Mouse (Mus musculus): ENCODE data around the gene Pisd. TPM values are rescaled to one million over a fixed set of nuclear protein-coding genes. Genes with fewer than 3 reads are reported as not detected.

Gene Pisd
- total RNA-seq, 2 experiments from 2014 or later = 63.6 to 64.3 TPM

DNA sequence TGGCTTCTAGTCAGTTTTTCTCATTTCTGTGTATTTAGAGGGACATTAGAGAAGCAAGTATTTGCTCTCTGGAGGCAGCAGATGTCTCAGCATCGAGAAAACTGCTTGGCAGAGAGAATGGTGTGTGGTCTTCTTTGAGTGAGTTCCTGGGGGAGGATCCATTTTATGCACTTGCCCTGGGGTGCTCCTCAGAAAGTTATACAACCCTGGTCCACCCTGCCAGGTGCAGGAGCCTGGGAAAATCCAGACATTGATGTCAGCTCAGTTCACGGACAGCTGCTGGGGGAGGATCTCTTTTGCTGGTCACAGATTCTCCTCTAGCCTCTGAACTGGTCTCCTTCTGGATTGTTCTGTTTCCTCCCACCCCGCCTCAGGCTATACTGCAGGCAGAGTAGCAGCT is 64.1 kb downstream of the Pisd start:
- no peak overlapping the region for H3K4me3 ChIP-seq
- no peak for TF ChIP-seq CTCF (IDR thresholded peaks at IDR 0.05)
- DNase-seq (ENCODE audit: extremely low spot score in 1 of 2, low spot score in 2 of 2) = no peak
- intact Hi-C loops (cut with DNase I) = no loop called here
- no peak overlapping the region for H3K27ac ChIP-seq

DNA sequence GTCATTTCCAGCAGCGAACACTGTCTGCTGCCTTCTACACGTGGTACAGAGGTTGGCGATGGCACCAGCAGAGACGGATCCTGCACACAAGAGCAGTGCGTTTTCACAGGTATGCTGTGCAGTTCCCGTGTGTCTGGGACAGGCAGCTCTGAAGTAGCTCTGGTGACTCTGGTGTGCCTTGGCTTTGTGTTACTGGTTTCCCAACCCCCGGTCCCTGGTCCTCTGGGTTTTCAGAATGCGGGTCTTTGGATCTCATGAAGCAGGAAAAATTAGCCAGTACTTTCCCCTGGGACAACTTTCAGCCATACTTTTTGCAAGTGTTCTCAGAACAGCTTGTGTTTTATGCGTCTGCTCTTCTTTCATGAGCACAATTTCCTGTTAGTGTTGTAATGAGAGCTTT is 65.0 kb downstream of the Pisd start:
- Histone ChIP-seq H3K27ac (no peak overlapping the region), H3K4me3 (no peak overlapping the region)
- intact Hi-C loops (cut with DNase I) = no loop called here
- DNase-seq (ENCODE audit: extremely low spot score in 1 of 2, low spot score in 2 of 2) = no peak
- no peak for TF ChIP-seq CTCF (IDR thresholded peaks at IDR 0.05)

DNA sequence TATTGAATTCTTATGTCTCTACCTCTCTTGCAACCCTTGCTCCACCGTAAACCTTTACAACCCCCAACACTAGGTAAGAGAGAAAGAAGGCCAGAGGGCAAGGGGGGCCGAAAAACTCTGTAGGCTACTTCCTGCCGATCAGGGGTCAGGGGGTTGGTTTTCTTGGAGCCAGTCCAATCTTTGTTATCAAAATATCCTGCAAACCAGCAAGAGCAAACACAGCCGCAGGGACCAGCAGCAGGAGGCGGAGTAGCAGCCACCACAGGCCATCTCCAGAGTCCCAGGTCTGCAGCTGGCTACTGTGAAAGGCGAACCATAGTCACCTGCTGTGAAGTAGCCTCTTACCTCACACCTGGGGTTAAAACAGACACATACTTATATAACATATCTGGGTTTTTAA is 66.5 kb downstream of the Pisd start:
- H3K27ac ChIP-seq = no peak overlapping the region
- no peak overlapping the region for H3K4me3 ChIP-seq
- no peak for DNase-seq (ENCODE audit: extremely low spot score in 1 of 2, low spot score in 2 of 2)
- no peak for TF ChIP-seq CTCF (IDR thresholded peaks at IDR 0.05)
- intact Hi-C loops (cut with DNase I) = loop anchor here (10.0 kb wide), 1 partner anchor 426 kb away; no protein-coding TSS in a partner anchor

DNA sequence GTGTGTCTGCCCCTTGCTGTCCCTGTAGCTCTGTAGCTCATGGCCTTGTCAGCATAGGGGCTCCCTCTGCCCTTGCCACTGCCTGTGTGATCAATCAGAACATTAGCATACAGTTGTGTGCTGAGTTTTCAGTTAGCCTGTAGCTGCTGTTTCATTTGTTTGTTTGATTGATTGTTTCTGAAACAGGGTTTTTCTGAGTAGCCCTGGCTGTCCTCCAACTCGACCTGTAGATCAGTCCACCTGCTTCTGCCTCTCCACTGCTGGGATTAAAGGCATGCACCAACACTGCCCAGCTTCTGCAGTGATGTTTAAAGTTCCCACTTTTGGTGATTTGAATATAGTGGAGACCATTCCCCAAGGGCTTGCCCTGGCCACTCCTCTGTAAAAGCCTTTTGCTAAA is 67.7 kb downstream of the Pisd start:
- H3K27ac ChIP-seq = no peak overlapping the region
- DNase-seq (ENCODE audit: extremely low spot score in 1 of 2, low spot score in 2 of 2) = no peak
- no peak for TF ChIP-seq CTCF (IDR thresholded peaks at IDR 0.05)
- intact Hi-C loops (cut with DNase I) = loop anchor here (10.0 kb wide), 1 partner anchor 427 kb away; no protein-coding TSS in a partner anchor
- H3K4me3 ChIP-seq = no peak overlapping the region

DNA sequence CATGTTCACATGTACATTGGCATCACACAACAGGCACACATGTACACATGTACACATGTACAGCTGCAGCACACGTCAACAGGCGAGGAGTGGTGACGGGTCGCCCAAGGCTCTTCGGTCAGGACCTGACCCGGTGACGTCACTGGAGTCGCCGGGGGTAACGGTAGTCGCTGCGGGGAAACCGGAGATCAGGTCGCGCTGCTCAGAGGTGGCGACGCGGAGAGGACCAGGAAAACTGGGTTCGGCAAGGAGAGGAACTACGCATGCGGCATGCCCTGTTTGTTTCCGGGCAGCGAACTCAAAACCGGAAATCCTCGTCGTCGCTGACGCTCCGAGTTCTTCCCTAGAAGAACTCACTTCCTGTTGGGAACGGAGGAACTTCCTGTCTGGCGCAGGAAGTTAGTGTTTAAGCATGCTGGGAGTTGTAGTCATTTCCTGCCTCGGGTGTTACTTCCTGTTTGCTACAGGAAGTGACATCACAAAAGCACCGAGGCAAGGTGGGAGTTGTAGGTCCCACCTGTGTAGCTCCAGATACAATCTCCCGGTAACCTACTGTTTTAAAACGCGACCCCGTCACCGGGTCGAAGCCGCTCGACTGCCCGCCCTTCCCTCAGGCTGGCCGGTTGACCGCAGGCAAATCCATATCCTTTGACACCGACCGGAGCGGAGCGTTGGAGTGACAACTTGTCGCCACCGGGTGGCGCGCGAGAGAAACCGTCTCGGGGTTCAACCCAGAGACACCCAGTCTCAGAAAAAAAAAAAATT is 71.6 kb downstream of the Pisd start:
- peak overlapping the region; percentile 72 for H3K4me3 ChIP-seq
- peak; percentile 83 for TF ChIP-seq CTCF (IDR thresholded peaks at IDR 0.05)
- intact Hi-C loops (cut with DNase I) = loop anchor here (1.0 to 10.0 kb wide), 6 partner anchors 32 to 431 kb away; partner anchors contain the start of genes Depdc5, Pisd and Yes1
- DNase-seq (ENCODE audit: extremely low spot score in 1 of 2, low spot score in 2 of 2) = peak; percentile 80 to 83
- peak overlapping the region; percentile 83 for H3K27ac ChIP-seq

DNA sequence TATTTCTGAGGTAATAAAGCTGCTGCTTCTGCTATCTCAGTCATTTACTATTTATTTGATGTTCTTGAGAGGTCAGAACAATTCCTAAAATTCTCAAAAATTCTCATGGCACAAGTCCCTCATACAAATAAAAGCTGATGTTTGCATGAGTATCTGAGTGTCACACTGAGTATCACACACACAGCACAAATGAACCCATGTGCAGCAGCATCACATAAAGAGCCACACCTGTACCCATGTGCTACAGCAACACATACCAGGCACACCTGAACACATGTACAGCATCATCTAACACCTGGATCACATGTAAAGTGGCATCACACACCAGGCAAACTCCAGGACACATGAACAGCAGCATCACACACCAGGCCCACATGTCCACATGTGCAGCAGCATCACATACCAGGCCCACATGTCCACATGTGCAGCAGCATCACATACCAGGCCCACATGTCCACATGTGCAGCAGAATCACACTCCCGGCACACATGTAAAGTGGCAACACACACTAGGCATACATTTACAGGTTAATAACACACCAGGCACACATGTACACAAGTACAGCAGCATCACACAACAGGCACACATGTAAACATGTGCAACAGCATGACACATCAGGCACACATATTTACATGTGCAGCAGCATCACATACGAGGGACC is 72.3 kb downstream of the Pisd start:
- peak overlapping the region; percentile 83 for H3K27ac ChIP-seq
- no peak for TF ChIP-seq CTCF (IDR thresholded peaks at IDR 0.05)
- H3K4me3 ChIP-seq = peak overlapping the region; percentile 72
- intact Hi-C loops (cut with DNase I) = loop anchor here (5.0 to 10.0 kb wide), 4 partner anchors 101 to 432 kb away; partner anchors contain the start of genes Depdc5 and Yes1
- no peak for DNase-seq (ENCODE audit: extremely low spot score in 1 of 2, low spot score in 2 of 2)

DNA sequence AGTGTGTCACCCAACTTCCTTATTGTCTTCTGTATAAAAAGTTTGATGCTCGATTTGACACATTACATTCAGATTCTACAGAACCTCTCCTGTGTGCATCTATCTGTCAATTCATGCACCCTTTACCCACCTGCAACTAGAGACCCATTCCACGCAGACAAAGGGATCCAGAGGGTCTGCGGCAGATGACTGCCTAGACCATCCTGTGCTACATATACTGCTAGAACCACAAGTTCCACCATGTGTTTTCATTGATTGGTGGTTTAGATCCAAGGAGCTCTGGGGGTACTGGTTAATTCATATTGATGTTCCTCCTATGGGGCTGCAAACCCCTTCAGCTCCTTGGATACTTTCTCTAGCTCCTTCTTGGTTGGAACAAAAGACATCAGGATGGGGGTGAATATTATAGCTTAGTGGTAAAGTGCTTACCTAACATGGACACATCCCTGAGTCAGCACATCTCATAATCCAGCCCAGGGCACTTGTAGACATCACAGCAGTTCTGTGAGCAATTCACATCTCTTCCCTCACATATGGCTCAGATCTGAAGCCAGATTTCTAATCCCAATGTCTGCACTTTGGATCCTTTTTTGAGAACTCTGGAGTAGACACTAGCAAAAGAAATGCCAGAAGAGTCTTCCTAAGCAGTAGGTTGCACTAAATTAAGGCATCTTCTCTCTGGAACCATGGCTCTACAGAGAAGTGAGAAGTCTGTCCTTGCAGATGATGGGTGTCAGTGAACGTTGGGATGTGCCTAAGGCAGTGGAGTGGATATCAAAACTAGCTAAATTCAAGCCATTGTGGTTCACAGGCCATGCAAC is 73.0 kb downstream of the Pisd start:
- peak overlapping the region; percentile 72 for H3K4me3 ChIP-seq
- intact Hi-C loops (cut with DNase I) = loop anchor here (5.0 to 10.0 kb wide), 4 partner anchors 100 to 432 kb away; partner anchors contain the start of genes Depdc5 and Yes1
- no peak for TF ChIP-seq CTCF (IDR thresholded peaks at IDR 0.05)
- no peak for DNase-seq (ENCODE audit: extremely low spot score in 1 of 2, low spot score in 2 of 2)
- no peak overlapping the region for H3K27ac ChIP-seq

DNA sequence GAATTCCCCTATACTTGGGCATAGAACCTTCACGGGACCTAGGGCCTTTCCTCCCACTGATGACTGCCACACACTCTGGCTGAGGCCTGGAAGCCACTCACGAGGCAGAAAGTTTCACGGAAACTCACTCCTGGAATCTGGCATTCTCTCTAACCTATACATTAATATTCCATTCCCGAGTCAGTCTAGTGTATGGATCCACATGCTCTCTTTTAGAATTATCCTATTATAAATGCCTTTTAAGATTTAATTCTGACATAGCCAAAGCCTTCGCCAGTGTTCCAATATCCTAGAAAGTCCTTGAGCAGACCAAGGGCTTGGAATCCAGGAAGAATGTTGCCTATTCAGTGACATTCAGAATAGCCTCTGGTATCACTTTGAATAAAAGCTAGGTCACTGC is 74.0 kb downstream of the Pisd start:
- intact Hi-C loops (cut with DNase I) = loop anchor here (5.0 to 10.0 kb wide), 4 partner anchors 99 to 433 kb away; partner anchors contain the start of genes Depdc5 and Yes1
- no peak for TF ChIP-seq CTCF (IDR thresholded peaks at IDR 0.05)
- no peak for DNase-seq (ENCODE audit: extremely low spot score in 1 of 2, low spot score in 2 of 2)
- Histone ChIP-seq H3K4me3 (no peak overlapping the region), H3K27ac (no peak overlapping the region)

DNA sequence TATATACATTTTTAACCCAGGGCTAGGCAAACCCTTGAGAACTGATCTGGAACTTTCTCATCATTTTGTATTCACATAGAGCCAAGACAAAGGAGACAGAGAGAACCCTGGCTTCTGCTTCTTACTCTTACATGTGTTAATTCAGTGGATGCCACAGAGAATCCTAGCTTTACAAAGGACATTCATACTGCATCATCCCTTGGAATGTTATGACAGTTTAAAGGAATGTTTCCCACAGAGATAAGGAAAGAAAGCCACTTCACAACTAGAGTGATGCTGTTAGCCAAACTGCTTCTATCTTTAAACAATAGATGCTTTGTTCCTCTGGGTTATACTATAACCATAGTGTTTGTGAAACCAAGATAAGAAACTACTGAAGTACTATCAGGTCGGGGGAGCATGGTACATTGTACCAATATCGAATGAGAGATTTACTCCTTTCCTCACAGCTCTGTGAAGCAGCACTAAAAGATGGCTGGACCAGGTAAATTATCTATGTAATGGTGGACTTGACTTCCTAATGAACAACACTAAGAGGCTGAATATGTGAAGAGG is 79.1 kb downstream of the Pisd start:
- no peak for DNase-seq (ENCODE audit: extremely low spot score in 1 of 2, low spot score in 2 of 2)
- no peak for TF ChIP-seq CTCF (IDR thresholded peaks at IDR 0.05)
- H3K27ac ChIP-seq = no peak overlapping the region
- intact Hi-C loops (cut with DNase I) = loop anchor here (5.0 kb wide), 1 partner anchor 114 kb away; no protein-coding TSS in a partner anchor
- no peak overlapping the region for H3K4me3 ChIP-seq

DNA sequence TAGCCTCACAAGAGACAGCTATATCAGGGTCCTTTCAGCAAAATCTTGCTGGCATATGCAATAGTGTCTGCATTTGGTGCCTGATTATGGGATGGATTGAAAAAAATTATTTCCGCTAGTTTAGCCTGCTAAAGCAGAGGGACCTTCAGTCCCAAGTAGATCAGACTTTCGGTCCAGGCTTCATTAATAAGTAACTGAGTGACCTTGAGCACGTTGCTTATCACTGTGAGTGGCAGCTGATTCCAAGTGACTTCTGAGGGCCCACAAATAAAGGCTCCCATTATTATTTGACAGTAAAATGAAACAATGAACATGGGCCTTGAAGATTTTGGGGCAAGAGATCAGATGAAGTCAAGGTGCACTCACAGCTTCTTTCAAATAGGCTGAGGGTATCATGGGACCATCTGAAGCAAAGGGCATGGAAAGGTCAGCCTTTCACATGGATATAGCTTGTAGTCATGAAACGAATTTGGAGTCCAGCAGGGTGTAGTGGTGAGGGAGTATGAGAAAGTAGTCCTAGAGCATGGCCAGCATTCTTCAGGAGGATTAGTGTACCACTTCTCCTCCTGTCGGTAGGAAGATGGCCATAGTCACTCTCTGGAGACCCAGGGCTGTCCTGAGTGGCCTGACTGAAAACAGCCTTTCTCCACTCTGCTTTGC is 88.1 kb downstream of the Pisd start:
- intact Hi-C loops (cut with DNase I) = no loop called here

DNA sequence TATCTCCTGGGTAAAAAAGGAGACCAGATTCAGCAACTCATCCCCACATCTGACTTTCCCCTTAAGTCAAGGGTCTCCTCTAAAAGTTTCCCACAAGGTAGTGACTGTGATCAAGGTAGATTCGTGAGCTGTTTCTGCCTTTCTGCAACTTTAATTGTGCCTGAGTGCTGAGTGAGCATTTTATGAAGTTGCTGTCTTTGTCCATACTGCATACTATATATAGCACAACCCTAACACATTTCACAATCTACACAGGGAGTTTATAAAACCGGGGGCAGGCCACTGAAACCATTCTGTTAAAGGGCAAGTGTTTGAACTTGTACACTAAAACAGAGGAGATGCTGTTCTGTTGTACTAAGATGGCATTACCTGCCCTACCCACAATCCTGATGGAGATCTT is 92.0 kb downstream of the Pisd start:
- Histone ChIP-seq H3K4me3 (no peak overlapping the region), H3K27ac (no peak overlapping the region)
- no peak for DNase-seq (ENCODE audit: extremely low spot score in 1 of 2, low spot score in 2 of 2)
- no peak for TF ChIP-seq CTCF (IDR thresholded peaks at IDR 0.05)
- intact Hi-C loops (cut with DNase I) = no loop called here

More for the DNA sequence above, 88.1 kb downstream of the Pisd start:
- no peak overlapping the region for H3K4me3 ChIP-seq
- no peak for DNase-seq (ENCODE audit: extremely low spot score in 1 of 2, low spot score in 2 of 2)
- H3K27ac ChIP-seq = no peak overlapping the region
- no peak for TF ChIP-seq CTCF (IDR thresholded peaks at IDR 0.05)

Other genes with a start within 250 kb of the Pisd start
- 10 to 100 TPM; 12.5 to 13.6 TPM for gene Yes1, start 174.5 kb downstream of the Pisd start, total RNA-seq (2021)
- gene Gm20671, start 41.5 kb upstream of the Pisd start, total RNA-seq (2021) = not detected
- 10 to 100 TPM; 38.1 to 42.0 TPM for gene Prr14l, start 68.6 kb upstream of the Pisd start, total RNA-seq (2021)
- 10 to 100 TPM; 67.7 to 69.6 TPM for gene Depdc5, start 78.1 kb upstream of the Pisd start, total RNA-seq (2021)
- 1,000 to 10,000 TPM; 1,061 to 1,220 TPM for gene Ywhah, start 233.2 kb upstream of the Pisd start, total RNA-seq (2021)

Measured in left cerebral cortex, adult 2 months (tissue).